Mouse (Mus musculus) hindbrain, embryonic 14.5 days (tissue): ENCODE data around the gene Hist2h3b. TPM values are rescaled to one million over a fixed set of nuclear protein-coding genes. Genes with fewer than 3 reads are reported as not detected.
"Not testable (repeated sequence)": the region's sequence is repeated elsewhere in the genome, so short reads cannot be mapped to it uniquely, and the experiment has no call there.

Source experiments
- ATAC-seq: fragments of 200-750 bp; cut with Nextera tagmentation; 2 replicates; pipeline ENCODE4 v1.8.0; 2017; ENCODE audit warnings: moderate number of reproducible peaks, mild to moderate bottlenecking, moderate TSS enrichment, moderate library complexity; ENCODE audit not compliant: low FRiP score
- DNase-seq: peaks from one replicate; pipeline ENCODE4 v3.0.0-alpha.2; 2015; ENCODE audit warnings: low spot score
- H3K27ac ChIP-seq: fragments of 300-500 bp; sonication (generic); 2 replicates; pipeline ENCODE4 v1.5.1; 2014; ENCODE audit warnings: mild to moderate bottlenecking, moderate library complexity
- H3K27me3 ChIP-seq: fragments of 300-500 bp; sonication (generic); 2 replicates; pipeline ENCODE4 v1.6.1; 2014; ENCODE audit warnings: mild to moderate bottlenecking, low read length, mixed read lengths; ENCODE audit not compliant: control insufficient read depth, insufficient read depth
- H3K36me3 ChIP-seq: fragments of 300-500 bp; sonication (generic); replicated peaks from 2 replicates; pipeline ENCODE4 v1.6.1; 2014; ENCODE audit not compliant: control insufficient read depth, insufficient read depth
- H3K4me1 ChIP-seq: fragments of 300-500 bp; sonication (generic); replicated peaks from 2 replicates; pipeline ENCODE4 v1.6.1; 2014; ENCODE audit warnings: antibody characterized with exemption, low read length, mixed read lengths; ENCODE audit not compliant: control insufficient read depth, insufficient read depth
- H3K4me2 ChIP-seq: fragments of 300-500 bp; sonication (generic); replicated peaks from 2 replicates; pipeline ENCODE4 v1.6.1; 2014; ENCODE audit warnings: mild to moderate bottlenecking, moderate library complexity
- H3K4me3 ChIP-seq: fragments of 300-500 bp; sonication (generic); replicated peaks from 2 replicates; pipeline ENCODE4 v1.5.1; 2014; ENCODE audit warnings: mild to moderate bottlenecking, low read length
- H3K9ac ChIP-seq: fragments of 300-500 bp; sonication (generic); 2 replicates; pipeline ENCODE4 v1.6.1; 2014
- H3K9me3 ChIP-seq: fragments of 300-500 bp; sonication (generic); 2 replicates; pipeline ENCODE4 v1.6.1; 2016; ENCODE audit warnings: low read length; ENCODE audit not compliant: control insufficient read depth
- WGBS: fragments of 180-500 bp; shearing (Covaris S2); extraction: QIAGEN DNeasy Blood & Tissue Kit; methylation state at CpG from one replicate; pipeline ENCODE4 v1.1.7; 2014; 5-methylcytosine and 5-hydroxymethylcytosine counted together
- polyA plus RNA-seq: library from polyadenylated mRNA; unstranded; fragments of >200 nt; fragmentation: Nextera tagmentation; extraction: Ambion mirVana; gene quantifications from 2 replicates; pipeline ENCODE4 v1.2.1, GENCODE M21; 2014

Gene Hist2h3b
- polyA plus RNA-seq, 1 experiment from 2014 or later = 12.3 TPM

DNA sequence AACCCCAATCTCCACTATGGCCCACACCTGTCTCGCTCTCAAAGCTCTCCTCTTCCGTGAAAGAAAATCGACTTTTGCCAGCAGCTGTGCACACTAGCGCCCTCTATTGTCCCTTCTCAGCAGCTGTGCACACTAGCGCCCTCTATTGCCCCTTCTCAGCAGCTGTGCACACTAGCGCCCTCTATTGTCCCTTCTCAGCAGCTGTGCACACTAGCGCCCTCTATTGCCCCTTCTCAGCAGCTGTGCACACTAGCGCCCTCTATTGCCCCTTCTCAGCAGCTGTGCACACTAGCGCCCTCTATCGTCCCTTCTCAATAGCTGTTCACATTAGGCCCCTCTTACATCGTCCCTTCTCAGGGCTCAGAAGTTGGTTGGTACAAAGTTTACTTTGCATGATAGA, 18.9 kb downstream of the Hist2h3b start:
- H3K4me1 ChIP-seq, H3K9me3 ChIP-seq, H3K36me3 ChIP-seq, H3K27ac ChIP-seq, H3K4me2 ChIP-seq, H3K9ac ChIP-seq, H3K4me3 ChIP-seq, DNase-seq, ATAC-seq: not testable (repeated sequence)
- H3K27me3 ChIP-seq = peaks cover 27% of the 10 kb centered on the region; the same call in 1 of the 2 replicates
- 89% methylated on average over 11 of the region's 11 CpGs for WGBS

DNA sequence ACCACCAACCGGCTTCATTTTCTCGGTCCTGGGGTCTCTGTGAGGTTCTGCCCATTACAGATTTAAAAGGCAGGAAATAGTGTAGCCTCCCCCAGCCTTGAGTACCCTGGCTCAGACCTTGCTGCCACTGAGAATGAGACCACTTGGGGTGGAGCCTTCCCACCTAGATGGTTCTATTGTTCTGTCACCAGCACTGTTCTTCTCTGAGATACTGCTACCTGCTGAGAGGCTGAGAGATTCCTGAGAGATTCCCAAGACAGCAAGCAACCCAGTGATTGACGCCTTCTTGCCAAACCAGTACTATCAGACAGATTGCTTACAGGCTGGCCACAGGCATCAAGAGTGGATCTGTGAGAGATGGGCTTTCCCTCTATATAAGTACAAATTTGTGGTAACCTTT, 20.7 kb downstream of the Hist2h3b start:
- Histone ChIP-seq H3K4me2 (no peak overlapping the region), H3K9me3 (no peaks in the 10 kb centered on the region), H3K4me3 (no peak overlapping the region), H3K27me3 (peaks cover 11% of the 10 kb centered on the region; the same call in 1 of the 2 replicates), H3K27ac (no peak overlapping the region), H3K36me3 (no peaks in the 10 kb centered on the region), H3K4me1 (no peaks in the 10 kb centered on the region), H3K9ac (no peak overlapping the region)
- no peak for ATAC-seq
- WGBS = 75% methylated on average over 3 of the region's 3 CpGs
- DNase-seq = no peak

DNA sequence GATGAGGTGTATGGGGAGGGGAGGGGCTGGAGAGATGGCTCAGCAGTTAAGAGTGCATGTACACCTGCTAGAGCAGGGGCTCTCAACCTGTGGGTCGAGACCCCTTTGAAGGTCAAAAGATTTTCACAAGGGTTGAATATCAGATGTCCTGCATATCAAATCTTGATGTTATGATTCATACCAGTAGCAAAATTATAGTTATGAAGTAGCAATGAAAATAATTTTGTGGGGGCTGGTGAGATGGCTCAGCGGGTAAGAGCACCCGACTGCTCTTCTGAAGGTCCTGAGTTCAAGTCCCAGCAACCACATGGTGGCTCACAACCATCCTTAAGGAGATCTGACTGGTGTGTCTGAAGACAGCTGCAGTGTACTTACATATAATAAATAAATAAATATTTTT, 22.3 kb downstream of the Hist2h3b start:
- not testable (repeated sequence) for H3K9me3 ChIP-seq, H3K4me2 ChIP-seq, DNase-seq, H3K4me3 ChIP-seq, H3K4me1 ChIP-seq, H3K9ac ChIP-seq, H3K27me3 ChIP-seq, ATAC-seq, H3K36me3 ChIP-seq, H3K27ac ChIP-seq
- 95% methylated on average over 3 of the region's 3 CpGs for WGBS

DNA sequence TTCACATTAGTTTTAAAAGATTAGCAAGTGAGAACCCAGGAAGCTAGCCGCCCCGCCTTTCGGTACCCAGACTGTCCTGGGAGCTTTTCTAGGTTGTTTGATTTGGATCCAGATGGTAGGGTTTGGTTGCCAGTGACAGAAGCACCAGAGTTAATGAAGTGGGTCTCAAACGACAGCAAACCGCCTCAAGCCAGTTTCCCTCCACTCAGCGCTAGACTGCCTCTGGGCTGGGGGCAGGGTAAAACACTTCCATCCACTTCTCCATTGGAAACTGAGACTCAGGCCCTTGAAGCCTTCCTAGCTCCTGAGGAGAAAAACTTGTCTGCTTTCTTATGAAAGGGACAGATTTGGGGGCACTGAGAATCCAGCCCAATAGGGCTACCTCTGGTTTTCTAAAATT, 24.2 kb downstream of the Hist2h3b start:
- Histone ChIP-seq H3K4me3 (no peak overlapping the region), H3K9me3 (no peaks in the 10 kb centered on the region), H3K27me3 (no peaks in the 10 kb centered on the region), H3K4me2 (no peak overlapping the region), H3K9ac (no peak overlapping the region), H3K36me3 (no peaks in the 10 kb centered on the region), H3K27ac (no peak overlapping the region), H3K4me1 (no peaks in the 10 kb centered on the region)
- WGBS = 69% methylated on average over 6 of the region's 6 CpGs
- ATAC-seq = no peak
- no peak for DNase-seq

DNA sequence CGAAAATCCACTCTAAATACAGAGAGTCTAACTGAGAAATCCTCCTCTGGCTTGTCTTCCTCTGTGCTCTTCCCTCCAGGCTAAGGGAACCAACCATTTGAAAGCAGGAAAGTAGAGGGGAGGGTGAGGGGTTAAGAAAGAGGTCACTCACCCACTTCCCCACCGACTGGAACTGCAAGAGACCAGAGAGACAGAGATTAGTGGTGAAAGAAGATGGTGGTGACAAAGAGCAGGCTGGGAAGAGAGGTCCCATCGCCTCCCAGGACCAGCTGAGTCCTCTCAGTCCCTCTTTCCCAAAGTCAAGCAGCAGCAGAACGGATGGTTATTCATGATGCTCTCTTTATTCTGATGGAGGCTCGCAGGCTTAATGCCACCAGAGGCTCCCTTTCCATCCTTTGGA, 24.9 kb downstream of the Hist2h3b start:
- H3K36me3 ChIP-seq = no peaks in the 10 kb centered on the region
- H3K4me3 ChIP-seq = no peak overlapping the region
- DNase-seq (no peak), ATAC-seq (no peak)
- H3K9ac ChIP-seq = no peak overlapping the region
- no peaks in the 10 kb centered on the region for H3K27me3 ChIP-seq
- no peaks in the 10 kb centered on the region for H3K4me1 ChIP-seq
- H3K27ac ChIP-seq = no peak overlapping the region
- H3K9me3 ChIP-seq = no peaks in the 10 kb centered on the region
- WGBS = 52% methylated on average over 5 of the region's 5 CpGs
- no peak overlapping the region for H3K4me2 ChIP-seq

DNA sequence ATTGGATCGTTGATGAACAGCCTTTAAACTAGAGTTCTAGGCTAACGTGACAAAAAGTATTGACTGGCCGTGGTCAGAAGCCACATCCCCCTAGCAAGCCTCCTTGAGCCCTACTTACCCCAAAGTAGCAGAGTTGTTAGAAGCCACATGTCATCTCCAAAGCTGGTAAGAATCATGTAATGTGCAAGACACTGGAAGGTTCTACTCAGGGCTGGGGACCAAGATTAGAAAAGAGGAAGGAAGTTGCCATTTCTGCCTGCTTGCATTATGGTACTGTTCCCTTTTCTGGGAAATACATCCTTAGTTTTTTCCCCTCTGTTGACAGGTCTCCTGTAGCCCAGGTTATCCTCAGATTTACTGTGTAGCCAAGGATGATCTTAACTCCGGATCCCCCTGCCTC, 25.3 kb downstream of the Hist2h3b start, which contains the start of gene Fcgr1:
Fcgr1 (minus strand) TSS at position 183 of the 400 bp plus-strand sequence.
- 86% methylated on average over 4 of the region's 4 CpGs for WGBS

DNA sequence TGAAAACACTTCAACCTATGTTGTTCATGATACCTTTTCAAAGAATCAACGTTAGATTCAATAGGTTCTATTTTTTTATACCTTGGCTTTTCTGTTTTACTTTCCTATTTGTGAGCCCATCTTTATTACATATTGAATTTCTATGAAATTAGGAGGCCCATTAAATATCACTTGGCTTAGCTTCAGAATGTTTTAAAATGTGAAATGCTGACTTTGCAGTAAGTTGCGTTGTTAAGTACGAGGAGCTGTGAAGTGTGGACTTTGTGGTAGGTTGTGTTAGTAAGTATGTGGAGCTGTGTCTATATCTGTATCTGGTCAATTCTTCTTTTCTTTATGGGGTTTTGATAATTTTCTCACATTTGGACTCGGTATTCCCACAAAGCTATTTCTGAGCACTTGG, 29.9 kb downstream of the Hist2h3b start:
- WGBS = 93% methylated on average over 4 of the region's 4 CpGs
- Histone ChIP-seq H3K4me1 (no peaks in the 10 kb centered on the region), H3K27ac (no peak overlapping the region), H3K27me3 (no peaks in the 10 kb centered on the region), H3K9ac (no peak overlapping the region), H3K4me3 (no peak overlapping the region), H3K4me2 (no peak overlapping the region), H3K36me3 (no peaks in the 10 kb centered on the region), H3K9me3 (no peaks in the 10 kb centered on the region)
- no peak for ATAC-seq
- no peak for DNase-seq

More for the DNA sequence above, 25.3 kb downstream of the Hist2h3b start, which contains the start of gene Fcgr1:
- ATAC-seq (no peak), DNase-seq (no peak)
- no peaks in the 10 kb centered on the region for H3K9me3 ChIP-seq
- H3K4me3 ChIP-seq = no peak within 1 kb of the TSS
- no peak within 1 kb of the TSS for H3K27ac ChIP-seq
- H3K4me1 ChIP-seq = no peaks in the 10 kb centered on the region
- H3K27me3 ChIP-seq = no peaks in the 10 kb centered on the region
- H3K9ac ChIP-seq = no peak within 1 kb of the TSS
- no peaks in the 10 kb centered on the region for H3K36me3 ChIP-seq
- H3K4me2 ChIP-seq = no peak within 1 kb of the TSS

DNA sequence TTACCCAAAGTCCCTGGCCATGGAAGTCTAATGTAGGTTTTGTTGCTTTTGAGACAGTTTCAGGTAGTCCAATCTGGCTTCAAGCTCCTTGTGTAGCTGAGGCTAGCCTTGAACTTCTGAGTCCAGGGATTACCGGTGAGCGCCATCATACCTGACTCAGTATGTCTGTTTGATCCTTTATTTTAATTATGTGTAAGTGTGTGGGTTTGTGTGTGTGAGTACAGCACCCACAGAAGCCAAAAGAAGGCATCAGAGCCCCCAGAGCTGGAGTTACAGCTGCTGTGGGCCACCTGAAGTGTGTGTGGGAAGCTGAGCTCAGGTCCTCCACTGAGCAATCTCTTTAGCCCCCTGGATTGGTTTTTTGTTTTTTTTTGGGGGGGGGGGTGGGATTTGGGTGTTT, 31.1 kb downstream of the Hist2h3b start:
- WGBS = 98% methylated on average over 2 of the region's 2 CpGs
- H3K4me1 ChIP-seq = no peaks in the 10 kb centered on the region
- H3K36me3 ChIP-seq = no peaks in the 10 kb centered on the region
- H3K27ac ChIP-seq = no peak overlapping the region
- no peak overlapping the region for H3K4me3 ChIP-seq
- no peaks in the 10 kb centered on the region for H3K9me3 ChIP-seq
- H3K4me2 ChIP-seq = no peak overlapping the region
- no peak for ATAC-seq
- H3K9ac ChIP-seq = no peak overlapping the region
- no peaks in the 10 kb centered on the region for H3K27me3 ChIP-seq
- no peak for DNase-seq

DNA sequence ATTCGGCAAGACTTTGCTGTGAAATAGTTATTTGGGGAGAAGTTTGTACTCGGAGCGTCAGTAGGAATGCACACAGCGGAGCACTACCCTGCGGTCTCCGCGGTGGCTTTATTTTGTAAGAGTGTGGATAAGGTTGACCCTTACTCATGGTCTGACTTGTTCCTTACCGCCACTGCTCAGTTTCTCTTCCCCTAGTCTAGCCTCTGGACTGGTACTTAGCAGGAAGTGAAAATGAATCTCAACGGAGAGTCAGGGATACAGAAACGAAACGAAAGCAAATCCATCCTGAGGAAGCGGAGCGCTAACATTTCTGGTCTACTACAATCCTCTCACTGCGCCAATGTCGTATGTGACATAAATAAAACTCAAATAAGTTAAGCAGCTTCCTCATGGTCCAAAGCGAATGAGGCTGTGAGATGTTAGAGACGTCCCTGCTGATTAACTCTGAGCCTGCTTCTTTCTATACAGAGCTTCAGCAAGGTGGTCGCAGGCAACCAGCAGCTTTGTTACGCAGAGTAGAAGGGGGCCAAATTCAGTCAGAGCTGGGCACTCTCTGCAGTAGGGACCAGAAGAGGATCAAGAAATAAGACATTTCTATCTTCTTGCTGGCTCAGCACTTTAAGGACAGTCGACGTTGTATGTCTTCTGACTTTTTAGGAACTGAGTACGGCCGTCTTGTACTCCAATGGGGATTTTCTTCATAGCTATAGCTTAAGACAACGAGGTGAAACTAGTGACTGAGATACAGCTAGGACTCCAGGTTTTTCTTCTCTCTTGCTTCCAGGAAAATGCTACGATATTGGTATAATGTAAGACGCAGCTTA, 32.5 kb downstream of the Hist2h3b start:
- H3K9ac ChIP-seq = no peak overlapping the region
- DNase-seq (no peak), ATAC-seq (no peak)
- 76% methylated on average over 26 of the region's 26 CpGs for WGBS
- no peak overlapping the region for H3K27ac ChIP-seq
- no peaks in the 10 kb centered on the region for H3K36me3 ChIP-seq
- no peaks in the 10 kb centered on the region for H3K4me1 ChIP-seq
- H3K4me2 ChIP-seq = no peak overlapping the region
- H3K4me3 ChIP-seq = no peak overlapping the region
- H3K27me3 ChIP-seq = no peaks in the 10 kb centered on the region
- no peaks in the 10 kb centered on the region for H3K9me3 ChIP-seq
